Mouse (Mus musculus): ENCODE results near the gene Tppp. TPM values are rescaled to one million over a fixed set of nuclear protein-coding genes. Genes with fewer than 3 reads are reported as not detected.
"Not testable (repeated sequence)": the region's sequence is repeated elsewhere in the genome, so short reads cannot be mapped to it uniquely, and the experiment has no call there.

The Tppp gene
- polyA plus RNA-seq, 1 experiment: 59.6 TPM

DNA sequence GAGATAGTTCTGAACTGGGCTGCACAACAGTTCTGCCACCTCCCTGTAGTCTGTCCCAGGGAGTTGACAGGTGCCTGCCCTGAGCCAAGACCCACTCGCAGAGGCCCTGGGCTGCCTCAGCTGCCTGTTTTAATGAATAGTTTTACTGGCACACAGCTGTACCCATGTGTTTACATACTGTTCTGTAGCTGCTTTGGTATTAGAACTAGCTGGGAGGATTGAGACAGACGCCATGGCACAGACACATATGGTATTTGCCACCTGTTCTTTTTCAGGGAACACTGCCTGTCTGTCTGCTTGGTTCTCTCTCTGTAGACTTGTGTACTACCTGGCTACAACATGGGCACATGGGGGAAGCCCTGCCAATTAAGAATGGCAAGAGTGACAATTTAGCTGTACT, 25.5 kb downstream of the Tppp start:
- H3K4me1 ChIP-seq (ENCODE audit: control insufficient read depth, insufficient read depth, low read length): no peaks in the 10 kb centered on the region
- TF ChIP-seq POLR2A (IDR thresholded peaks at IDR 0.05; ENCODE audit: insufficient read depth, low read depth, low read length): no peak
- TF ChIP-seq CTCF (IDR thresholded peaks at IDR 0.05; ENCODE audit: insufficient read depth, low read depth, low read length): no peak
- no peak overlapping the region for H3K4me3 ChIP-seq (ENCODE audit: insufficient read depth, low read depth, low read length)
- no peak overlapping the region for H3K27ac ChIP-seq (ENCODE audit: insufficient read depth, low read depth, low read length)
- WGBS: 65% methylated on average over 2 of the region's 2 CpGs

DNA sequence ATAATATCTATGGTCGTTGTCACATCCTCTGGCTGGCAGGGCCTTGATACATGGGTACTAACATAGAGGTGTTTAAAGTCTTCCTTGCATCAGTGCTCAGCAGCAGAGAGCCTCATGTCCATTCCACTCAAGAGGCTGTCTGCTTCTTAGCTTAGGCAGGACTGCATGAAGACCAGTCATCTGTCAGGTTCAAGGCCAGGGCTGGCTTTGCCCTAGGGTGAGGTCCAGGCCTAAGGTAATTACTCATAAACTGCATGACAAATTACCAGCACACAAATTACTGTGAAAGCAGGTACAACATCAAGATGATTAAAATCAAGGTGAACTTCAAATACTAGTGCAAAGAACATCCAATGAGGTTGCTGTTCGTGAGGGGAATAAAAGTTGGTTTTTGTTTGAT, 26.6 kb downstream of the Tppp start:
- 94% methylated on average over 2 of the region's 2 CpGs for WGBS
- TF ChIP-seq POLR2A (IDR thresholded peaks at IDR 0.05; ENCODE audit: insufficient read depth, low read depth, low read length) (no peak), CTCF (IDR thresholded peaks at IDR 0.05; ENCODE audit: insufficient read depth, low read depth, low read length) (no peak)

GRCm38 (mm10) chr13:74039926-74040325, 30.7 kb downstream of the Tppp start:
- TF ChIP-seq CTCF (IDR thresholded peaks at IDR 0.05; ENCODE audit: insufficient read depth, low read depth, low read length) (no peak), POLR2A (IDR thresholded peaks at IDR 0.05; ENCODE audit: insufficient read depth, low read depth, low read length) (no peak)

More for the DNA sequence above, 26.6 kb downstream of the Tppp start:
- no peak overlapping the region for H3K4me3 ChIP-seq (ENCODE audit: insufficient read depth, low read depth, low read length)
- H3K27ac ChIP-seq (ENCODE audit: insufficient read depth, low read depth, low read length): no peak overlapping the region
- no peaks in the 10 kb centered on the region for H3K4me1 ChIP-seq (ENCODE audit: control insufficient read depth, insufficient read depth, low read length)

GRCm38 (mm10) chr13:74056194-74056593, 47.0 kb downstream of the Tppp start:
- 85% methylated on average over 1 of the region's 1 CpGs for WGBS
- no peak for TF ChIP-seq POLR2A (IDR thresholded peaks at IDR 0.05; ENCODE audit: insufficient read depth, low read depth, low read length)
- no peak for TF ChIP-seq CTCF (IDR thresholded peaks at IDR 0.05; ENCODE audit: insufficient read depth, low read depth, low read length)
- Histone ChIP-seq H3K4me3 (ENCODE audit: insufficient read depth, low read depth, low read length) (no peak overlapping the region), H3K27ac (ENCODE audit: insufficient read depth, low read depth, low read length) (no peak overlapping the region), H3K4me1 (ENCODE audit: control insufficient read depth, insufficient read depth, low read length) (no peaks in the 10 kb centered on the region)

More at GRCm38 (mm10) chr13:74039926-74040325, 30.7 kb downstream of the Tppp start:
- H3K27ac ChIP-seq (ENCODE audit: insufficient read depth, low read depth, low read length): no peak overlapping the region
- H3K4me1 ChIP-seq (ENCODE audit: control insufficient read depth, insufficient read depth, low read length): no peaks in the 10 kb centered on the region
- WGBS: 85% methylated on average over 3 of the region's 3 CpGs
- H3K4me3 ChIP-seq (ENCODE audit: insufficient read depth, low read depth, low read length): no peak overlapping the region

- Histone ChIP-seq H3K4me3 (ENCODE audit: insufficient read depth, low read depth, low read length) (no peak overlapping the region), H3K27ac (ENCODE audit: insufficient read depth, low read depth, low read length) (no peak overlapping the region), H3K4me1 (ENCODE audit: control insufficient read depth, insufficient read depth, low read length) (no peaks in the 10 kb centered on the region)
- WGBS: 81% methylated on average over 9 of the region's 9 CpGs
- no peak for TF ChIP-seq CTCF (IDR thresholded peaks at IDR 0.05; ENCODE audit: insufficient read depth, low read depth, low read length)
- TF ChIP-seq POLR2A (IDR thresholded peaks at IDR 0.05; ENCODE audit: insufficient read depth, low read depth, low read length): no peak
Observed at GRCm38 (mm10) chr13:74058081-74058480, 48.9 kb downstream of the Tppp start.

- 4% methylated on average over 48 of the region's 48 CpGs for WGBS
- TF ChIP-seq CTCF (IDR thresholded peaks at IDR 0.05; ENCODE audit: insufficient read depth, low read depth, low read length) (no peak), POLR2A (IDR thresholded peaks at IDR 0.05; ENCODE audit: insufficient read depth, low read depth, low read length) (no peak)
- peak within 1 kb of the TSS; percentile 79 for H3K4me3 ChIP-seq (ENCODE audit: insufficient read depth, low read depth, low read length)
- no peaks in the 10 kb centered on the region for H3K4me1 ChIP-seq (ENCODE audit: control insufficient read depth, insufficient read depth, low read length)
- no peak within 1 kb of the TSS for H3K27ac ChIP-seq (ENCODE audit: insufficient read depth, low read depth, low read length)
Observed at GRCm38 (mm10) chr13:74061613-74062377, 52.6 kb downstream of the Tppp start, which contains the start of gene Cep72. Gene Cep72 (minus strand): TSS chr13:74062299.

- no peak overlapping the region for H3K27ac ChIP-seq (ENCODE audit: insufficient read depth, low read depth, low read length)
- H3K4me3 ChIP-seq (ENCODE audit: insufficient read depth, low read depth, low read length): peak overlapping the region; percentile 79
- 23% methylated on average over 11 of the region's 11 CpGs for WGBS
- H3K4me1 ChIP-seq (ENCODE audit: control insufficient read depth, insufficient read depth, low read length): no peaks in the 10 kb centered on the region
- no peak for TF ChIP-seq POLR2A (IDR thresholded peaks at IDR 0.05; ENCODE audit: insufficient read depth, low read depth, low read length)
Observed at GRCm38 (mm10) chr13:74062378-74063128, 53.3 kb downstream of the Tppp start.

DNA sequence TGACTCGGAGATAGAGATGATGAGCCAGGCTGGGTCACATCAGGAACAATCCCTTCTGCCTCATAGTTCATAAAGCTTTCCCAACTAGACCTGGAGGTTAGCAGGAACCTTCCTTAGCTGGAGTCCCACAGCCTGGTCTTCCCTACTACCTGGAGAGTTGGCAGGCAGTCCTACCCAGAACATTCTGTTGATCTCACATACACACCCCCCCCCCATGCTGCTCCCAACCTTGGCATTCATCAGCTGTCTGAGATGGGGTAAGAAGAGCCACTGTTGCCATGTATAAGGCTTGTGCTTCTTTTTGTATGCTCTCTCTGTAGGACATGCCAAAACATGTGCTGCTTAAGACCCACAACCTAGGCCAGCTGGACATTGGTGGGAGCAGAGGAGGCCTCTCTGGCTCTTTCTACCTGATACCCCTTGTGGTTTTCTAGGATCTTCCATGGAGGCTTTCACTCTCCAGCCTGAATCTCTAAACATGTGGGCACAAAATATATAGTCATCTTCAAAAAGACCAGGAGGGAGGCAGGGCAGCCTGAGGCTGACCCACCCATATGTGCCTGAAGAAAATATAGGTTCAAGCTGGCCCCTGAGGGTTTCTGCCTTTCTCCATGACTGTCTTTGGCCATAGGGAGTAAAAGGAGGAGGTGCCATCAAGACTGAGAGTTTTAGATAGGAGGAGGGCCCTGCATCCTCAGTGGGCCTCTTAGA, 54.3 kb downstream of the Tppp start:
- H3K27ac ChIP-seq (ENCODE audit: insufficient read depth, low read depth, low read length): no peak overlapping the region
- WGBS: 91% methylated on average over 1 of the region's 1 CpGs
- TF ChIP-seq CTCF (IDR thresholded peaks at IDR 0.05; ENCODE audit: insufficient read depth, low read depth, low read length): no peak
- TF ChIP-seq POLR2A (IDR thresholded peaks at IDR 0.05; ENCODE audit: insufficient read depth, low read depth, low read length): no peak

GRCm38 (mm10) chr13:74066576-74066975, 57.4 kb downstream of the Tppp start:
- H3K27ac ChIP-seq (ENCODE audit: insufficient read depth, low read depth, low read length): no peak overlapping the region
- H3K4me3 ChIP-seq (ENCODE audit: insufficient read depth, low read depth, low read length): no peak overlapping the region
- H3K4me1 ChIP-seq (ENCODE audit: control insufficient read depth, insufficient read depth, low read length): no peaks in the 10 kb centered on the region
- WGBS: 94% methylated on average over 1 of the region's 1 CpGs
- TF ChIP-seq CTCF (IDR thresholded peaks at IDR 0.05; ENCODE audit: insufficient read depth, low read depth, low read length) (no peak), POLR2A (IDR thresholded peaks at IDR 0.05; ENCODE audit: insufficient read depth, low read depth, low read length) (no peak)

More for the DNA sequence above, 54.3 kb downstream of the Tppp start:
- Histone ChIP-seq H3K4me3 (ENCODE audit: insufficient read depth, low read depth, low read length) (no peak overlapping the region), H3K4me1 (ENCODE audit: control insufficient read depth, insufficient read depth, low read length) (no peaks in the 10 kb centered on the region)

DNA sequence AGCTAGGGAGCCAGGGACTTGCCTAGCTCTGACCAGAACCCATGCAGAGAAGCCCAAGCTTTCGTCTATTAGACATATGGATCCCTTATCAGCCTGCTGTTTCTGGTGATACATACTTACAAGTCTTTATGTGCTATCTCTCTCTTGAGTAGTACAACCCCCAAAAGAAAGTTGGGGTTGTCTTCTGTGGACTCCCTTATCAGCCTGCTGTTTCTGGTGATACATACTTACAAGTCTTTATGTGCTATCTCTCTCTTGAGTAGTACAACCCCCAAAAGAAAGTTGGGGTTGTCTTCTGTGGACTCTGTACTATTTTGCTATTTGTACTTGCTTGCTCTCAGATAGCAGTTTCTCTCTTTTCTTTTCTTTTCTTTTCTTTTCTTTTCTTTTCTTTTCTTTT, 62.0 kb downstream of the Tppp start:
- 77% methylated on average over 1 of the region's 1 CpGs for WGBS
- H3K4me1 ChIP-seq (ENCODE audit: control insufficient read depth, insufficient read depth, low read length); H3K4me3 ChIP-seq (ENCODE audit: insufficient read depth, low read depth, low read length); H3K27ac ChIP-seq (ENCODE audit: insufficient read depth, low read depth, low read length): not testable (repeated sequence)
